Mouse (Mus musculus): Measurements from ENCODE around the gene Nfatc2.

- TF ChIP-seq CTCF (IDR thresholded peaks at IDR 0.05; ENCODE audit: low read depth) (no peak), EP300 (IDR thresholded peaks at IDR 0.05; ENCODE audit: low read depth) (no peak)
Observed at GRCm38 (mm10) chr2:168480692-168481091, 120.8 kb downstream of the Nfatc2 start.

Measured in heart, postnatal 0 days (tissue).